Mouse (Mus musculus) intestine, embryonic 16.5 days (tissue): ENCODE results near the gene Fanca. TPM values are rescaled to one million over a fixed set of nuclear protein-coding genes. Genes with fewer than 3 reads are reported as not detected.
A peak's percentile ranks its signal among the peaks of the same experiment; 100 is the strongest.

ENCODE experiments used
- ATAC-seq: fragments of 200-750 bp; cut with Nextera tagmentation; 2 replicates; pipeline ENCODE4 v1.8.0; 2017; ENCODE audit warnings: moderate TSS enrichment, moderate library complexity
- H3K27ac ChIP-seq: fragments of 300-500 bp; sonication (generic); 2 replicates; pipeline ENCODE4 v1.5.1; 2014; ENCODE audit warnings: mild to moderate bottlenecking, low read length
- H3K27me3 ChIP-seq: fragments of 300-500 bp; sonication (generic); replicated peaks from 2 replicates; pipeline ENCODE4 v1.6.1; 2014; ENCODE audit warnings: low read length, control low read depth, mixed read lengths; ENCODE audit not compliant: control insufficient read depth, insufficient read depth
- H3K36me3 ChIP-seq: fragments of 300-500 bp; sonication (generic); 2 replicates; pipeline ENCODE4 v1.6.1; 2014; ENCODE audit warnings: low read length, control low read depth; ENCODE audit not compliant: control insufficient read depth, insufficient read depth
- H3K4me1 ChIP-seq: fragments of 300-500 bp; sonication (generic); 2 replicates; pipeline ENCODE4 v1.6.1; 2014; ENCODE audit warnings: low read length, control low read depth, mixed read lengths; ENCODE audit not compliant: control insufficient read depth, insufficient read depth
- H3K4me2 ChIP-seq: fragments of 300-500 bp; sonication (generic); 2 replicates; pipeline ENCODE4 v1.6.1; 2014; ENCODE audit warnings: low read depth, low read length, control low read depth
- H3K4me3 ChIP-seq: fragments of 300-500 bp; sonication (generic); 2 replicates; pipeline ENCODE4 v1.5.1; 2014; ENCODE audit warnings: mild to moderate bottlenecking, low read length
- H3K9ac ChIP-seq: fragments of 300-500 bp; sonication (generic); 2 replicates; pipeline ENCODE4 v1.6.1; 2014; ENCODE audit warnings: low read depth, low read length
- H3K9me3 ChIP-seq: fragments of 300-500 bp; sonication (generic); 2 replicates; pipeline ENCODE4 v1.6.1; 2016; ENCODE audit warnings: low read length, control low read depth; ENCODE audit not compliant: control insufficient read depth
- WGBS: fragments of 180-500 bp; shearing (Covaris S2); extraction: QIAGEN DNeasy Blood & Tissue Kit; methylation state at CpG from one replicate; pipeline ENCODE4 v1.1.7; 2014; 5-methylcytosine and 5-hydroxymethylcytosine counted together
- polyA plus RNA-seq: library from polyadenylated mRNA; unstranded; fragments of >200 nt; fragmentation: Nextera tagmentation; extraction: Ambion mirVana; gene quantifications from 2 replicates; pipeline ENCODE4 v1.2.1, GENCODE M21; 2015

Gene Fanca
- polyA plus RNA-seq, 1 experiment from 2014 or later, result 20.2 TPM

DNA sequence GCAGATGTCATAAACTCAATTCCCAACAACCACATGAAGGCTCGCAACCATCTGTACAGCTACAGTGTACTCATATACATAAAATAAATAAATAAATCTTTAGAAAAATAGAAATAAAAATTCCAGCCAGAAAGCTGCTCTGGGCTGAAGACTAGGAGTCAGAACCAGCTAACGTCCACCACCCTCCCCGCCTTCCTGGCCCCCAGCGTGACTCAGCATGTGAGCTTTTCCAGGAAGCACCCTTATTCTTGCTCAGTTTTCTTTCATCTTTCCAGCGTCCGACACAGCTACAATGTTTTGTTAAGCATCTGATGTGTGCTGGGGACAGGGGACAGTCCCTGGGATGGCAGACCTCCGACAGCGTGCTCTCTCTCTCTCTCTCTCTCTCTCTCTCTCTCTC lies 26.8 kb upstream of the Fanca start:
- no peak overlapping the region for H3K4me3 ChIP-seq
- no peaks in the 10 kb centered on the region for H3K27me3 ChIP-seq
- H3K4me1 ChIP-seq, result no peaks in the 10 kb centered on the region
- H3K9ac ChIP-seq, result no peak overlapping the region
- WGBS, result 73% methylated on average over 8 of the region's 8 CpGs
- ATAC-seq, result no peak
- H3K4me2 ChIP-seq, result no peak overlapping the region
- H3K36me3 ChIP-seq, result no peaks in the 10 kb centered on the region
- H3K9me3 ChIP-seq, result 0 out of 2 replicates have a peak, but pooled peaks cover under 1% of the 10 kb centered on the region
- no peak overlapping the region for H3K27ac ChIP-seq

DNA sequence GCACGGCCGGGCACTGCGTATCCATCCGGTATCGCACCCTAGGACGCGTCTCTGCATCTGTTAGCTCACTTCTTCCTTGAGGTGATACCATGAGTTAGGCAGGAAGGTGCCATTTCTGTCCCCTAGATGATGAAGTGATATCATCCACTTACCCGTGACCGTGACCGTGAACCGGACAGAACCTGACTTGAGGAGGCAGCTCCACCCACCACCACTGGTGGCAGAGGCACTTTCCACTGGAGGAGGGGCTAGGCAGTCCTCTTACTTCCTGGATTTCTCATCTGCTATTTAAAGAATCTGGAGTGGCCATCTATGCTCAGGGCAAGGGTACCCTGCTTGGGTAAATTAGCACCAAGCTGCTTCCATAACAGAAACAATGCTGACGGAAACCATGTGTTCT lies 25.0 kb upstream of the Fanca start:
- H3K4me2 ChIP-seq, result no peak overlapping the region
- H3K4me1 ChIP-seq, result no peaks in the 10 kb centered on the region
- WGBS, result 84% methylated on average over 12 of the region's 12 CpGs
- H3K27ac ChIP-seq, result no peak overlapping the region
- no peaks in the 10 kb centered on the region for H3K27me3 ChIP-seq
- 0 out of 2 replicates have a peak, but pooled peaks cover 2% of the 10 kb centered on the region for H3K9me3 ChIP-seq
- no peak overlapping the region for H3K9ac ChIP-seq
- no peak for ATAC-seq
- no peaks in the 10 kb centered on the region for H3K36me3 ChIP-seq
- H3K4me3 ChIP-seq, result no peak overlapping the region

DNA sequence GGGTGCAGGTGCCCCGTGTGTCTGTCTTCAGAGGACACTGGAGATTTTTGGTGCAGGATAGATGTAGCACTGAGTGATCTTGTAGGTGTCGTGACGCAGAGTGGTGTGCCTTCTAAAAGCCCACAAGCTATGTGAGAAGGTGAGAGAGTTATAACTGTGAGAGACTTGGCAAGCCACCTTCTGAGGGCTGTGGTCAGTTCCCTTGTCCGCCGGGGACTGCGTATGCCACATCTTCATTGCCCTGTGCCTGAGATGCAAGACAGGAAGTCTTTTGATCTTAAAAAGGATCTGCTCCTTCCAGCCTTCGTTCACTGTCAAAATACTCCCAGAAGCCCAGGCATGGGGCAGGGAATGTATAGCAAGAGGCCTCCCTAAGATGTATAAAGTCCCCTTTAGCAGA lies 24.5 kb upstream of the Fanca start:
- no peak for ATAC-seq
- Histone ChIP-seq H3K36me3 (no peaks in the 10 kb centered on the region), H3K4me1 (no peaks in the 10 kb centered on the region), H3K27me3 (no peaks in the 10 kb centered on the region), H3K4me3 (no peak overlapping the region), H3K27ac (no peak overlapping the region), H3K9me3 (0 out of 2 replicates have a peak, but pooled peaks cover 2% of the 10 kb centered on the region), H3K4me2 (no peak overlapping the region), H3K9ac (no peak overlapping the region)
- WGBS, result 77% methylated on average over 7 of the region's 7 CpGs

DNA sequence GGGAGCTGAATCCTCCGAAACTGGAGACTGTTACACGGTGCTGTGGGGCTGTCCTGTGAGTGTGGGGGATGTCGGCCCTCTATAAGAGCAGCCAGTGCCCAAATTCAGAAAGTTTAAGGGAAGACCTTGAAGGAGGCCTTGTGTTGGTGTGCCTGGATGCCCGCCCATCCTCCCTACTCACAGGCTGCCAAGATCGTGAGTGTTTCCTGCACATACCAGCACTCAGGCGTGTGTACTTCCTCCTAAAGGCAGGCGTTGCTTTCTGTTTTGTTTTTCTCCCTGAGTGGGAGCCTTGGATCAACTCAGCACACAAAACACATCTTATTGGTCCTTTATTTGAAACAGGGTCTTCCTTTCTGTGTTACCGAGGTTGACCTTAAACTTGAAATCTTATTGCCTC lies 23.9 kb upstream of the Fanca start:
- Histone ChIP-seq H3K4me2 (no peak overlapping the region), H3K4me3 (no peak overlapping the region), H3K27ac (no peak overlapping the region), H3K9me3 (0 out of 2 replicates have a peak, but pooled peaks cover 2% of the 10 kb centered on the region), H3K27me3 (no peaks in the 10 kb centered on the region), H3K9ac (no peak overlapping the region), H3K4me1 (peaks cover 3% of the 10 kb centered on the region; the same call in 1 of the 2 replicates), H3K36me3 (no peaks in the 10 kb centered on the region)
- ATAC-seq, result no peak
- WGBS, result 79% methylated on average over 8 of the region's 8 CpGs

DNA sequence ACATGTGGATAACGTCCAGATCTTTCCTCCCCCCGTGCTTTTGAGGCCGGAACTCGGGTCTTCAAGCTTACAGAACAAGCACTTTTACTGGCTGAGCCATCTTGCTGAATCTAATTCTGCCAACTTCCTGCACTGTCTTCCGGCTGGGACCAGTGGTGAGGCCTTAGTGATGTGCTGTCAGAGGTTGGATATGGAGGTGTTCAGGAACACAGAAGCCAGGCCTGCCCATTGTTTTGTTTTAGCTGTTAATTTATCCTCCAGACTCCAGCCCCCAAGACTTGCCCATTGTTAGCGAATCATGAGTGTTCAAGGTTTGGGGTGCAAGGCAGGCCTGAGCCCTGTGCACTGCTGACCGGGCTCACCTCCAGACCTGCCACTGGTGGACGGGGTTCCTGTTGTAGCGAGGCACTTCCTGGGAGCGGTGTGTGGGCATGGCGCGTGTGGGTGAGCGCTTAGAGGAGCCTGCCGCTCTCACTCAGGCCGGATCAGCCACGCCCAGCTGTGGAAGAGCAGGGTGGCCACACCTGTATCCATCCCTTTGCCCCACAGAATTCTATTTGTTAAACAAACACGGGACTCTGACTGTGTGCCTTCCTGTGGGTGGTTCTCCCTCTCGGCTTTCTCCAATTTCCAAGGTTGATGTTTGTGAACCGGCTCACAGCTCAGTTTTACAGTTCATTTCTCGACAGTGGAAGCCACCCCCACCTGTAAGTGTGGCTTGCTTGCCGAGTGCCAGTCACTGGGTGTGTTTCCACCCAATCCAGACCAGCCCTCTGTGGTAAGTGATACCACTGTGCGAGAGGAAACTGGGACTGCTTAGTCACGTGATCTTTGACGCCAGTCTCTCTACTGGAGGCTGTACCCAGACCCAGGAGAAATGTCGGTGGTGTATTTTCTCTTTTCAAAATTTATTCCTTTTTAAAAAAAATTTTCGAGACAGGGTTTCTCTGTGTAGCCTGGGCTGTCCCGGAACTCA lies 23.0 kb upstream of the Fanca start:
- Histone ChIP-seq H3K27me3 (no peaks in the 10 kb centered on the region), H3K4me3 (no peak overlapping the region), H3K9me3 (0 out of 2 replicates have a peak, but pooled peaks cover 2% of the 10 kb centered on the region), H3K27ac (0 out of 2 replicates have a peak overlapping the region, but pooled peaks have one; percentile 49), H3K4me1 (peaks cover 3% of the 10 kb centered on the region; the same call in 1 of the 2 replicates), H3K4me2 (no peak overlapping the region), H3K36me3 (no peaks in the 10 kb centered on the region), H3K9ac (no peak overlapping the region)
- WGBS, result 71% methylated on average over 27 of the region's 27 CpGs
- ATAC-seq, result peak; percentile 70

DNA sequence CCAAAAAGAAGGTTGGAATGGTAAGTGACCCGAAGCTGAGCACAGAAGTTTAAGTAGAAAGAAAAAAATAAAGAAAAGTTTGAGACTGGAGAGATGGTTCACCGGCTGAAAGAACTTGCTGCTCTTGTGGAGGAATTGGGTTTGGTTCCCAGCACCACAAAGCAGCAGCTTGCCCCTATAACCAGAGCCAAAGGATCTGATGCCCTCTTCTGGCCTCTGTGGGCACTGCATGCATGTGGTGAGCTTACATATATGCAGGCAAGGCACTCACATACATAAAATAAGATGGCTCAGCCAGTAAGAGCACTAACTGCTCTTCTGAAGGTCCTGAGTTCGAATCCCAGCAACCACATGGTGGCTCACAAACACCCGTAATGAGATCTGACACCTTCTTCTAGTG lies 21.7 kb upstream of the Fanca start:
- Histone ChIP-seq H3K4me3 (no peak overlapping the region), H3K27me3 (no peaks in the 10 kb centered on the region), H3K36me3 (no peaks in the 10 kb centered on the region), H3K4me1 (peaks cover 3% of the 10 kb centered on the region; the same call in 1 of the 2 replicates), H3K27ac (no peak overlapping the region), H3K4me2 (no peak overlapping the region), H3K9ac (no peak overlapping the region), H3K9me3 (0 out of 2 replicates have a peak, but pooled peaks cover 2% of the 10 kb centered on the region)
- 92% methylated on average over 4 of the region's 4 CpGs for WGBS
- ATAC-seq, result no peak

DNA sequence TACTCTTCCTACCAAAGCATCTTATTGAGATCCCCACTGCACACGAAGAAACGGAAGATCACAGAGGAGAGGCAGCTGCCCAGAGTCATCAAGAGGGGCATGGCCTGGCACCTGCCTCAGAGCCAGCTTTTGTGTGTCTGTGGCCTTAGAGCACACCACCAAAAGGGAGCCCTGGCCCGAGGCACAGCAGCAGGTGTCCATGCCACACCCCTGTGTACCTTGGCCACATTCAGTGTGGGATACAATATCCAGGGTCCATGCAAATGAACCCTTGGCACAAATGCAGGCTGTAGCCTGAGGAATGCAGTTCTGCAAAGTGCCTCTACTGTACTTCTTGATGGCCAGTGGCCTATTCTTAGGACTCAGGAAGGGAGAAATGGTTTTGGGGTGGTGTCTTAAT lies 19.1 kb upstream of the Fanca start:
- Histone ChIP-seq H3K27ac (no peak overlapping the region), H3K4me1 (peaks cover 12% of the 10 kb centered on the region), H3K9ac (no peak overlapping the region), H3K4me3 (no peak overlapping the region), H3K27me3 (no peaks in the 10 kb centered on the region), H3K9me3 (0 out of 2 replicates have a peak, but pooled peaks cover 2% of the 10 kb centered on the region), H3K36me3 (no peaks in the 10 kb centered on the region), H3K4me2 (no peak overlapping the region)
- 74% methylated on average over 3 of the region's 3 CpGs for WGBS
- ATAC-seq, result peak; percentile 61

DNA sequence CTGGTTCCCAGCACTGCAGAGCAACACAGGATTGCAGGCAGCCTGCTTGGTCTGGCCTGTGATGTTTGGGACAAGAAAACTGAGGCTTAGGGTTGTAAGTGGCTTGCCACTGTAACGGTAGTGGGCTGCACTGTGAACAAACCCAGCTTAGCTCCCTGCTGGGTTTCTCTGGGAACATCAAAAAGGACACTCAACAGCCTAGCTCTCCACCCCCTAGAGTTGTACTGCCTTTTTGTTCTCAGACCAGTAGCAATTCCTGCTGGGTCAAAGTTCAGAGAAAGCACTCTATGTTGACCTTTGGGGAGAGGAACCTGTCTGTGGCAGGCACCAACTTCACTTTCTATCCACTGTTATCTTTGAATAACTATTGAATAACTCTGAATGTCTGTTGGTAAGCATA lies 16.1 kb upstream of the Fanca start:
- H3K27ac ChIP-seq, result no peak overlapping the region
- H3K36me3 ChIP-seq, result no peaks in the 10 kb centered on the region
- H3K4me2 ChIP-seq, result no peak overlapping the region
- H3K4me3 ChIP-seq, result no peak overlapping the region
- ATAC-seq, result no peak
- H3K27me3 ChIP-seq, result no peaks in the 10 kb centered on the region
- peaks cover 23% of the 10 kb centered on the region for H3K4me1 ChIP-seq
- H3K9me3 ChIP-seq, result no peaks in the 10 kb centered on the region
- H3K9ac ChIP-seq, result no peak overlapping the region
- WGBS, result 0% methylated on average over 1 of the region's 1 CpGs

DNA sequence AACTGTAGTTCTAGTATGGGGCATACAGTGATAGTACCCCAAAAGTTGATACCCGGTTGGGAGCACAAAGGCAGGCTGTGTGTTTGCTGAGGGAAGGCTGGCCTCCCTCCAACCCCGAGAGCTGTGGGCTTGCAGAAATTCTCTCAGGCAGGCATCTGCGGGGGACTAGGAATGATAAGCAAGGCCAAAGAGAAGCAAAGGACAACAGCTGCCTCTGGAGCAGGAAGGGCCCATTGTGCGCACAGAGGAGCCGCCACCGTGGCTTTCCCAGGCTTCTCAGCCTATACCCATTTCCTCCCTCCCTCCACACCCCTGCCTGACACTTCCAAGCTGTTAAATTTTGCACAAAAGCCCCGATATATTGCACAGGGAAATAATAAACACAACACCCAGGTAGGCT lies 15.5 kb upstream of the Fanca start:
- Histone ChIP-seq H3K27me3 (no peaks in the 10 kb centered on the region), H3K27ac (peak overlapping the region; percentile 0; the same call in 1 of the 2 replicates), H3K4me1 (peaks cover 23% of the 10 kb centered on the region), H3K9me3 (no peaks in the 10 kb centered on the region), H3K9ac (no peak overlapping the region), H3K36me3 (no peaks in the 10 kb centered on the region), H3K4me3 (no peak overlapping the region; the same call in 1 of the 2 replicates), H3K4me2 (no peak overlapping the region)
- 5% methylated on average over 7 of the region's 7 CpGs for WGBS
- no peak for ATAC-seq
